Mouse (Mus musculus): ENCODE data around the gene Rab44.

- TF ChIP-seq GATA1 (IDR thresholded peaks at IDR 0.05; ENCODE audit: borderline replicate concordance, low read length) (no peak), FLI1 (IDR thresholded peaks at IDR 0.05; ENCODE audit: low read length) (no peak)
Observed at GRCm38 (mm10) chr17:29073313-29073712, 40.6 kb upstream of the Rab44 start.
